Mouse (Mus musculus): ENCODE measurements around the gene Olfr814. TPM values are rescaled to one million over a fixed set of nuclear protein-coding genes. Genes with fewer than 3 reads are reported as not detected.

Gene Olfr814
- polyA plus RNA-seq (2017; shearing (Covaris generic)) = not detected

GRCm38 (mm10) chr10:129879751-129880150 is at the start of gene Olfr814:
Gene Olfr814 (minus strand): TSS chr10:129879851.

GRCm38 (mm10) chr10:129915497-129915896 is 35.8 kb upstream of the Olfr814 start, which contains the start of gene Olfr816:
Gene Olfr816 (minus strand): TSS chr10:129915597.

GRCm38 (mm10) chr10:129905767-129906166 is 26.1 kb upstream of the Olfr814 start, which contains the start of gene Olfr815:
Gene Olfr815 (minus strand): TSS chr10:129905867.

GRCm38 (mm10) chr10:129855067-129855466 is 24.6 kb downstream of the Olfr814 start, which contains the start of gene Olfr813:
Gene Olfr813 (plus strand): TSS chr10:129855367.

GRCm38 (mm10) chr10:129845994-129846393 is 33.7 kb downstream of the Olfr814 start, which contains the start of gene Olfr812:
Gene Olfr812 (minus strand): TSS chr10:129846094.

Other genes starting within 250 kb of the Olfr814 start
- not detected for gene Olfr799, start 242.4 kb downstream of the Olfr814 start, polyA plus RNA-seq (2017; shearing (Covaris generic))
- not detected for gene Olfr800, start 222.2 kb downstream of the Olfr814 start, polyA plus RNA-seq (2017; shearing (Covaris generic))
- not detected for gene Olfr801, start 206.0 kb downstream of the Olfr814 start, polyA plus RNA-seq (2017; shearing (Covaris generic))
- gene Olfr802, start 191.7 kb downstream of the Olfr814 start, polyA plus RNA-seq (2017; shearing (Covaris generic)) = not detected
- gene Olfr803, start 185.6 kb downstream of the Olfr814 start, polyA plus RNA-seq (2017; shearing (Covaris generic)) = not detected
- not detected for gene Olfr804, start 176.6 kb downstream of the Olfr814 start, polyA plus RNA-seq (2017; shearing (Covaris generic))
- not detected for gene Olfr805, start 150.5 kb downstream of the Olfr814 start, polyA plus RNA-seq (2017; shearing (Covaris generic))
- not detected for gene Olfr806, start 137.9 kb downstream of the Olfr814 start, polyA plus RNA-seq (2017; shearing (Covaris generic))
- not detected for gene Olfr807, start 122.1 kb downstream of the Olfr814 start, polyA plus RNA-seq (2017; shearing (Covaris generic))
- gene Olfr808, start 114.4 kb downstream of the Olfr814 start, polyA plus RNA-seq (2017; shearing (Covaris generic)) = not detected
- gene Olfr809, start 105.2 kb downstream of the Olfr814 start, polyA plus RNA-seq (2017; shearing (Covaris generic)) = not detected
- not detected for gene Olfr810, start 84.9 kb downstream of the Olfr814 start, polyA plus RNA-seq (2017; shearing (Covaris generic))
- gene Olfr811, start 75.5 kb downstream of the Olfr814 start, polyA plus RNA-seq (2017; shearing (Covaris generic)) = not detected
- gene Olfr812, start 33.8 kb downstream of the Olfr814 start, polyA plus RNA-seq (2017; shearing (Covaris generic)) = not detected
- not detected for gene Olfr813, start 24.5 kb downstream of the Olfr814 start, polyA plus RNA-seq (2017; shearing (Covaris generic))
- gene Olfr815, start 26.0 kb upstream of the Olfr814 start, polyA plus RNA-seq (2017; shearing (Covaris generic)) = not detected
- not detected for gene Olfr816, start 35.7 kb upstream of the Olfr814 start, polyA plus RNA-seq (2017; shearing (Covaris generic))
- gene Olfr818, start 69.2 kb upstream of the Olfr814 start, polyA plus RNA-seq (2017; shearing (Covaris generic)) = not detected
- gene Olfr819, start 87.4 kb upstream of the Olfr814 start, polyA plus RNA-seq (2017; shearing (Covaris generic)) = not detected
- gene Olfr247, start 96.3 kb upstream of the Olfr814 start, polyA plus RNA-seq (2017; shearing (Covaris generic)) = not detected
- gene Gm10310, start 105.2 kb upstream of the Olfr814 start, polyA plus RNA-seq (2017; shearing (Covaris generic)) = 0.06 TPM
- gene Olfr820, start 132.8 kb upstream of the Olfr814 start, polyA plus RNA-seq (2017; shearing (Covaris generic)) = not detected
- gene Olfr821, start 150.5 kb upstream of the Olfr814 start, polyA plus RNA-seq (2017; shearing (Covaris generic)) = not detected
- gene Olfr822, start 191.4 kb upstream of the Olfr814 start, polyA plus RNA-seq (2017; shearing (Covaris generic)) = not detected
- gene Olfr823, start 235.5 kb upstream of the Olfr814 start, polyA plus RNA-seq (2017; shearing (Covaris generic)) = not detected